Mouse (Mus musculus) liver, embryonic 13.5 days (tissue): ENCODE results near the gene Actl11. TPM values are rescaled to one million over a fixed set of nuclear protein-coding genes. Genes with fewer than 3 reads are reported as not detected.

Source experiments
- ATAC-seq: fragments of 200-750 bp; cut with Nextera tagmentation; 2 replicates; pipeline ENCODE4 v1.8.0; 2017; ENCODE audit warnings: low read depth, mild to moderate bottlenecking, moderate number of reproducible peaks, moderate library complexity
- DNase-seq: peaks from one replicate; pipeline ENCODE4 v3.0.0; 2022
- H3K27ac ChIP-seq: fragments of 300-500 bp; sonication (generic); 2 replicates; pipeline ENCODE4 v1.5.1; 2015; ENCODE audit warnings: moderate library complexity, mild to moderate bottlenecking, inconsistent platforms
- H3K27me3 ChIP-seq: fragments of 300-500 bp; sonication (generic); 2 replicates; pipeline ENCODE4 v1.6.1; 2015; ENCODE audit warnings: mild to moderate bottlenecking, inconsistent platforms
- H3K36me3 ChIP-seq: fragments of 300-500 bp; sonication (generic); 2 replicates; pipeline ENCODE4 v1.6.1; 2015; ENCODE audit warnings: mild to moderate bottlenecking, inconsistent platforms
- H3K4me1 ChIP-seq: fragments of 300-500 bp; sonication (generic); replicated peaks from 2 replicates; pipeline ENCODE4 v1.6.1; 2015; ENCODE audit warnings: inconsistent platforms
- H3K4me2 ChIP-seq: fragments of 300-500 bp; sonication (generic); 2 replicates; pipeline ENCODE4 v1.6.1; 2015; ENCODE audit warnings: inconsistent platforms, mild to moderate bottlenecking, moderate library complexity
- H3K4me3 ChIP-seq: fragments of 300-500 bp; sonication (generic); replicated peaks from 2 replicates; pipeline ENCODE4 v1.5.1; 2015; ENCODE audit warnings: mild to moderate bottlenecking, inconsistent platforms
- H3K9ac ChIP-seq: fragments of 300-500 bp; sonication (generic); 2 replicates; pipeline ENCODE4 v1.6.1; 2015; ENCODE audit warnings: mild to moderate bottlenecking, inconsistent platforms
- H3K9me3 ChIP-seq: fragments of 300-500 bp; sonication (generic); replicated peaks from 2 replicates; pipeline ENCODE4 v1.6.1; 2016; ENCODE audit warnings: inconsistent platforms
- WGBS: fragments of 180-500 bp; shearing (Covaris S2); methylation state at CpG from one replicate; pipeline ENCODE4 v1.1.7; 2015; ENCODE audit not compliant: insufficient replicate concordance; 5-methylcytosine and 5-hydroxymethylcytosine counted together
- polyA plus RNA-seq: library from polyadenylated mRNA; unstranded; fragments of >200 nt; fragmentation: Nextera tagmentation; extraction: Ambion mirVana; gene quantifications from 2 replicates; pipeline ENCODE4 v1.2.1, GENCODE M21; 2015

Actl11 gene
- polyA plus RNA-seq, 1 experiment from 2014 or later: not detected

DNA sequence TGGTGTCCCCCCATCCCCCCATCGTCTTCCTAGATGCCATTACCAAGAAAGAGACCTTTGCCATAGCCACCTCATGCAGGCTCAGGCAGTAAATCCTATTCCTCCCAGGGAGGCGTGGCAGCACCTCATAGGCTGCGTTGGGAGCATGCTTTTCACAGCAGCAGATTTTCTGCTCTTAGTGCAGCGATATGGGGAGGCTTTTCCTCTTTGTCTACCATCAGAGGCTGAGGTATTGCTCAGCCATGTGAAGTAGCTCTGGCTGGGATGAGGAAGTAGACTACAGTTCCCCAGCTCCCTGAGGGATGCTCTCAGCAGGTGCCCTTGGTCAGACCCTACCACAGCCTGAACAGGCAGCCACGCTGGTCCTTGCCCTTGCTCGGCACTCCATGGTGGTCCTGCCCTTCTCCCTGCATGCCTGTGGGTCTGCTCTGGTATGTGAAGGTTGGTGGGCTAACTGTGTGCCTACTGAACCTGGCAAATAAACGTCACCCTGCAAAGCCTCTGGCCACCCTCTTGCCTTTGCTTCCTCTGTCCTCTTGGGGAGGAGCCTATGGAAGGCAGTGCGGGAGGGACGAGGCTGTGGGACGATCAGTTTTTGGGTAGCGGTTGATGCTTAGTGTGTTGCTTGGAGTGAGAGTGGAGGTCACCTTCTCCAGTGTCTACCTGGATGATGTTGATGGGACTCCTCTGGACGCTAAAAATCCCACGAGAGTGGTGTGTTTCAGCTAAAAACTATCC is 21.1 kb downstream of the Actl11 start:
- Histone ChIP-seq H3K9ac (no peak overlapping the region), H3K36me3 (0 out of 2 replicates have a peak, but pooled peaks cover 2% of the 10 kb centered on the region), H3K4me3 (no peak overlapping the region), H3K4me2 (no peak overlapping the region), H3K27ac (no peak overlapping the region), H3K4me1 (peaks cover 26% of the 10 kb centered on the region), H3K9me3 (no peaks in the 10 kb centered on the region), H3K27me3 (peaks cover 4% of the 10 kb centered on the region; the same call in 1 of the 2 replicates)
- DNase-seq: no peak
- ATAC-seq: no peak
- WGBS: 69% methylated on average over 13 of the region's 13 CpGs

DNA sequence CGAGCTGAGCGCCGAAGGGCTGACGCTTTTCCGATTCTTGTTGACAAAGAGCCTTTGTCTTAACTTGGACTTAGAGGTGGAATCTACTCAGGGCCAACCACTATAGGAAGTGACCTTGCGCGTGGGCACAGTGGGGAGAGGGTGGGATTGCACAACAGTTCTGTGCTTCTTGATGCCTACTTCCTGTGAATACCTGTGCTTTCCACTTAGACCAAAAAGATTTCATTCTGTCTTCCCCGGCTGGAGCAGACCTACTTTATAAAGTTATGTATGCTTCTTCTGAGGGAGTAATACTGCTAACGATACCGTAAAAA is 21.6 kb downstream of the Actl11 start, which contains the start of gene Traip:
TSS of gene Traip (plus strand) at position 215 of the 314 bp plus-strand sequence.
- Histone ChIP-seq H3K9ac (peak within 1 kb of the TSS; percentile 81), H3K27me3 (peaks cover 4% of the 10 kb centered on the region; the same call in 1 of the 2 replicates), H3K27ac (peak within 1 kb of the TSS; percentile 73), H3K4me1 (peaks cover 26% of the 10 kb centered on the region), H3K4me2 (peak within 1 kb of the TSS; percentile 84), H3K4me3 (peak within 1 kb of the TSS; percentile 86), H3K36me3 (0 out of 2 replicates have a peak, but pooled peaks cover 6% of the 10 kb centered on the region), H3K9me3 (no peaks in the 10 kb centered on the region)
- 78% methylated on average over 10 of the region's 10 CpGs for WGBS
- DNase-seq (no peak), ATAC-seq (no peak)

DNA sequence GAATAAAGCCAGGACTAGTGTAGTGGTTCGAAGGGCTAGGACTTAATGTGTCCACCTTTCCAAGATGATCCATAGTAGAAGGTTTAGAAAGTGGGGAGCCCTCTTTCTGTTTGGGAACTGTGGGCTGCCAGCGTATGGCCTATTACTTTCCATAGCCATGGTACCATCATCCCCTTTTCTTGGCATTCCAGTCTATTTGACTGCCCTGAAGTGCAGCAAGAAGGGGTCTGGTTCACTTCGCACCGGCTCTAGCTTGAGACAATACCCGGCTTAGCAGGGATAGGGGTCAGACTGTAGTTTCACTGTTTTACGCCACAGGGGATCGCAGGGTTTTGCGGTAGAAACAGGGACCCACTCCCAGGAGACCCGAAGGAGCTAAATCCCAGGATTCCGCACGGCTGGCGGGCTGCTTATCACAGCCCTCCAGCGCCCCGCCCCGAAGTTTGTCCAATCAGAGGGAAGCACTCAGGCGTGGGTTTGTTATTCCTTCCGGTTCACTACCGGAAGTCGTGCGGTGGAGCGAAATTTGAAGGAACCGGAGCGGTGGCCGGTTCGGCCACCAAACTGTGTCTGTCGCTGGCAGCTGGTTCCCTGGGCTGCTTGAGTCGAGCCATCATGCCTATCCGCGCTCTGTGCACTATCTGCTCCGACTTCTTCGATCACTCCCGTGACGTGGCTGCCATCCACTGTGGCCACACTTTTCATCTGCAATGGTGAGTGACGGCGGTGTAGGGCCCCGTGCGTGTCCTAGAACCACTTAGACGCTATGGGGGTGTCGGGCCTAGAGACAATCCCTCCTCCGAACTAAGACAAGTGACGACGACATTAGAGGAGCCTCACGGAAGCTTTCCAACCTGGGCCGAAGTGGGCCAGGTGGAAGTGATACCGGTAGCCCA is 22.4 kb downstream of the Actl11 start:
- DNase-seq (peak; percentile 86), ATAC-seq (peak; percentile 90)
- Histone ChIP-seq H3K9ac (peak overlapping the region; percentile 81), H3K36me3 (peaks cover 9% of the 10 kb centered on the region; the same call in 1 of the 2 replicates), H3K27ac (peak overlapping the region; percentile 73), H3K27me3 (no peaks in the 10 kb centered on the region), H3K4me2 (peak overlapping the region; percentile 84), H3K9me3 (no peaks in the 10 kb centered on the region), H3K4me3 (peak overlapping the region; percentile 86), H3K4me1 (peaks cover 26% of the 10 kb centered on the region)
- 13% methylated on average over 45 of the region's 45 CpGs for WGBS

DNA sequence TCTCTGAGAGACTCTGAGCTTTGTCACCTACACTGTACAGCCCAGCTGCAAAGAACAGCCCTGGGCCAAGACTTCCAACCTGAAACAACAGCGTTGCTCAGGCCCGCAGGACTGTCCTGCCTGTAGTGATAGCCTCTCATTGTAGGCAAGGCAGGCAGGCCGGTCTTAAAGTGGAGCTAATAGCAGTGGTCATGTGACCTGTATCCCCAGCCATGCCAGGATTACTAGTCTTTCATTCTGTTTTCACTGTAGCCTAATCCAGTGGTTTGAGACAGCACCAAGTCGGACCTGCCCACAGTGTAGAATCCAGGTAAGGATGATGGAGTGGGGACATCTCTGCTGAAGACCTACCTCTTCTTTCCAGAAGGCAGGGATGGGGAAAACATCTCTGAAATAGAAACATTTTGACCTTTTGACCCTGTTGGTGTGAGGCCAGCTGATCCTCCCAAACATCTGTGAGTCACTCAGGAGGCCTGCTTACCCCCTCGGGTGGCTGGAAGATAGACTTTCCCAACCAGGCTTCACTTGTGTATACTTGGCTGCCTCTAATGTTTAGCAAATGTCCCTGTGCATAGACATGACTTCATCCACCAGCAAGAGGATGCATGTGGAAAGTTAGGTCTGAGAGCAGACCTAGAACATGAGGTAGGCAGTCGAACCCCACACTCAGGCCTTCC is 27.5 kb downstream of the Actl11 start:
- DNase-seq (no peak), ATAC-seq (no peak)
- WGBS: 82% methylated on average over 6 of the region's 6 CpGs
- Histone ChIP-seq H3K4me2 (no peak overlapping the region), H3K36me3 (peaks cover 59% of the 10 kb centered on the region), H3K27me3 (no peaks in the 10 kb centered on the region), H3K4me1 (peaks cover 18% of the 10 kb centered on the region), H3K9me3 (no peaks in the 10 kb centered on the region), H3K4me3 (no peak overlapping the region), H3K9ac (no peak overlapping the region), H3K27ac (no peak overlapping the region)

DNA sequence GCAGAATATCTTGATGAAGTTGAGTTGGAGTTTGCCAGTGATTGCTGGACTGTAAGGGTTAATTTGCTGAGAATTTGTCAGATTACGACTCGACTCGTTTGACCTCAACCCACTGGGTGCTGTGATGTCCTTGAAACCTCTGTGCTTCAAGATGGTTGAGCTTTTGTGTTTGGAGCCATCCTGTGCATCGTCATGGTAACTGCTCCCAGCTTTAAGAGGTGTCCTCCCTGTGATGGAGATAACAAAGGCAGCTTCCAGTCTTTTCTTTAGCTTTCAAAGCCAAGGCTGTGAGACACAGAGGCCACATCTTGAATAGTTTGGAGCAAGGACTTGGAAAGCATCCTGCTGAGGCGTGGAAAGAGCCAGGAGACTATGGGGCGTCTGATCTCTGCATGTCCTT is 28.9 kb downstream of the Actl11 start:
- H3K4me2 ChIP-seq: no peak overlapping the region
- ATAC-seq (no peak), DNase-seq (no peak)
- no peaks in the 10 kb centered on the region for H3K27me3 ChIP-seq
- H3K36me3 ChIP-seq: peaks cover 73% of the 10 kb centered on the region
- no peak overlapping the region for H3K4me3 ChIP-seq
- 61% methylated on average over 6 of the region's 6 CpGs for WGBS
- no peak overlapping the region for H3K27ac ChIP-seq
- H3K9me3 ChIP-seq: no peaks in the 10 kb centered on the region
- H3K9ac ChIP-seq: no peak overlapping the region
- peaks cover 16% of the 10 kb centered on the region for H3K4me1 ChIP-seq

DNA sequence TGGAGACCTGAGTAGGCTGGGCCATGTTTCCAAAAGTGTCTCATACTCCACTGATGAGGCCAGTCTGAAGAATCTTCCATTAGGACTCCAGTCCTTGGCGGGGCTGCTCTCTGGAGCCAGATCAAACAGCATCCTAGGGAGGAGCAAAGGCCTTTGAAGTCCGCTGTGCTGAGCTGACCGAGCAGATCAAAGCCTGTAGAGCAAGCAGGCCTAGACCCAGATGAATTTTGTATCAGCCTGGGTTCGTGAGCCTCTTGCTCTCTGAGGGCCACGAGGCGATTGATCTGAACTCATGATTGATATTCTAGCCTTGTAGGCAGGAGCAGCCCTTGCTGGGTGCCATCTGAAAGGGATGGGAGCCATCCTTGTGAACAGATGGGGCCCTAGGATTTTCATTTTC is 31.6 kb downstream of the Actl11 start:
- Histone ChIP-seq H3K4me2 (no peak overlapping the region), H3K27me3 (no peaks in the 10 kb centered on the region), H3K4me3 (no peak overlapping the region), H3K4me1 (peaks cover 11% of the 10 kb centered on the region), H3K36me3 (peaks cover 91% of the 10 kb centered on the region), H3K27ac (no peak overlapping the region), H3K9ac (no peak overlapping the region), H3K9me3 (no peaks in the 10 kb centered on the region)
- no peak for DNase-seq
- WGBS: 76% methylated on average over 6 of the region's 6 CpGs
- ATAC-seq: no peak

DNA sequence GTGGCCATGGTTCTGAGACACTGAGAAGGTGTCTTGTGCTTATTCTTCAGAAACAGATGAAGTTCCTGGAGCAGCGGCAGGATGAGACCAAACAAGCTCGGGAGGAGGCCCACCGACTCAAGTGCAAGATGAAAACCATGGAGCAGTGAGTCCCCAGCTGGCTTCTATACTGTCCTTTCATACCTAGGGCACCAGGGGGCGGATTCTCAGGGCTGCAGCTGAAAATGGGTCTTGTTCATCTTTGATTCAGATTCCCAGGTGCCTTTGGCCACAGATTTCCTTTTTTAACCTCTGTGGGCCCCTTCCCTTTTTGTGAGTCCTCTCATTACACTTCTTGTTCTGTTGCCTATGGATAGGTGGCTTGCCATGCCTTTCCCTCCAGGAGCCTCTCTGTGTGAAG is 32.7 kb downstream of the Actl11 start:
- Histone ChIP-seq H3K4me2 (no peak overlapping the region), H3K4me3 (no peak overlapping the region), H3K4me1 (peaks cover 15% of the 10 kb centered on the region), H3K27me3 (no peaks in the 10 kb centered on the region), H3K36me3 (peaks cover 96% of the 10 kb centered on the region), H3K9ac (no peak overlapping the region), H3K27ac (no peak overlapping the region), H3K9me3 (no peaks in the 10 kb centered on the region)
- no peak for DNase-seq
- ATAC-seq: no peak
- 62% methylated on average over 4 of the region's 4 CpGs for WGBS

DNA sequence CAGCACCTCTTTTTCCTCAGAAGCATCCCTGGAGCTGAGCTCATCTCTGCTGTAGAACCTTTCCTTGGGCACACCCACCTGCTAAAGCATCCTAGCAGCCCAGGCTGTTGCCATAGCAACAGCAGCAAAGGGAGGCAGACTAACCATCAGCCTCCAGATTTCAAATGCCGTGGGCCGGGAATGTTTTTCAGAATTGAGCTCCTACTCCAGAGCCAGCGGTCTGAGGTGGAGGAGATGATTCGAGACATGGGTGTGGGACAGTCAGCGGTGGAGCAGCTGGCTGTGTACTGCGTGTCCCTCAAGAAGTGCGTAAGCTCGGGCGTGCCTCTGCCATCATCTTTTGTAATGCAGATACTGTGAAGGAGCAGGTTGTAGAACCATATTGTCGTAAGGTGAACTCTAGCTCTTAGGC is 33.1 kb downstream of the Actl11 start:
- no peak overlapping the region for H3K4me2 ChIP-seq
- H3K9ac ChIP-seq: no peak overlapping the region
- no peaks in the 10 kb centered on the region for H3K27me3 ChIP-seq
- ATAC-seq (no peak), DNase-seq (no peak)
- 89% methylated on average over 10 of the region's 10 CpGs for WGBS
- H3K4me1 ChIP-seq: peaks cover 17% of the 10 kb centered on the region
- H3K4me3 ChIP-seq: no peak overlapping the region
- peaks cover 94% of the 10 kb centered on the region for H3K36me3 ChIP-seq
- H3K9me3 ChIP-seq: no peaks in the 10 kb centered on the region
- H3K27ac ChIP-seq: 0 out of 2 replicates have a peak overlapping the region, but pooled peaks have one; percentile 25

DNA sequence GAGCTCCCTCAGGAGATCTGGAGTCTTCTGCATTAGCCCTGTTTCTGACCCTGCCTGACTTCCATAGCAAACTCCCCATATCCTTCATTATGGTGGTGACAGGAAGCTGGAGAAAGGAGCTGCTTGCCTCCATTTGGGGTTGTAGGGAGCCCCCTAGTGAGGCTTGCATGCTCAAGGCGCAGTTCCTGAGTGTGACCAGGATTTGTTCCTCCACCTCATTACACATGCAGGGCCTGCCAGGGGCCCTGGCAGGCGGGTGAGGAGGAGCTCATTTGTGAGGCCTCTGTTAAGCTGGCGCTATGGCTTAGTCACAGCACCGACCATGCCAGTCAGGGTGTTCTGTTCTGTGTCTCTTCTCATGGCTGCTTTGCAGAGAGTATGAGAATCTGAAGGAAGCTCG is 33.6 kb downstream of the Actl11 start:
- H3K27ac ChIP-seq: peak overlapping the region; percentile 25; the same call in 1 of the 2 replicates
- H3K4me1 ChIP-seq: peaks cover 17% of the 10 kb centered on the region
- H3K4me2 ChIP-seq: no peak overlapping the region
- no peaks in the 10 kb centered on the region for H3K27me3 ChIP-seq
- WGBS: 68% methylated on average over 5 of the region's 5 CpGs
- H3K9me3 ChIP-seq: no peaks in the 10 kb centered on the region
- DNase-seq (no peak), ATAC-seq (no peak)
- peaks cover 89% of the 10 kb centered on the region for H3K36me3 ChIP-seq
- no peak overlapping the region for H3K9ac ChIP-seq
- H3K4me3 ChIP-seq: no peak overlapping the region

DNA sequence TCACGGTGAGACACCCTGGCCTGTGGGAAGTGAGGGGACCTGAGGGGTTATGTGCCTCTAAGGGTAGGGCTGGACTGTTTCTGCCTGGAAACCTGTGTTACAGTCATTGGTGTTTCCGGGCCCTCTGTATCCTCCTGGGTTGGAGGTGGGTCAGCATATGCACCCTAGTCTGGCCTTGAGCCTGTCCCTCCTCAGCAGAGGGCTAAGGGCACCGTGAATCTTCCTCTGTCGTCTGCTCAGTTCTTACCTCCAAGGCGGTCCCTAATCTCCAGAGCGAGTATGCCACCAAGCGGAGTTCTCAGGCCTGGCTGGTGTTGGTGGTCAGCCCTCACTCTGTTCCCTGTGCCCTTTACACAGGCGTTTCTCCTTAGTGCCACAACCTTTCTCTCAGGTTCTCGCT is 34.6 kb downstream of the Actl11 start:
- 86% methylated on average over 9 of the region's 9 CpGs for WGBS
- peaks cover 84% of the 10 kb centered on the region for H3K36me3 ChIP-seq
- peaks cover 22% of the 10 kb centered on the region for H3K4me1 ChIP-seq
- ATAC-seq (no peak), DNase-seq (no peak)
- no peak overlapping the region for H3K4me2 ChIP-seq
- no peaks in the 10 kb centered on the region for H3K9me3 ChIP-seq
- no peak overlapping the region; the same call in 1 of the 2 replicates for H3K27ac ChIP-seq
- no peak overlapping the region for H3K4me3 ChIP-seq
- H3K27me3 ChIP-seq: no peaks in the 10 kb centered on the region
- H3K9ac ChIP-seq: no peak overlapping the region

DNA sequence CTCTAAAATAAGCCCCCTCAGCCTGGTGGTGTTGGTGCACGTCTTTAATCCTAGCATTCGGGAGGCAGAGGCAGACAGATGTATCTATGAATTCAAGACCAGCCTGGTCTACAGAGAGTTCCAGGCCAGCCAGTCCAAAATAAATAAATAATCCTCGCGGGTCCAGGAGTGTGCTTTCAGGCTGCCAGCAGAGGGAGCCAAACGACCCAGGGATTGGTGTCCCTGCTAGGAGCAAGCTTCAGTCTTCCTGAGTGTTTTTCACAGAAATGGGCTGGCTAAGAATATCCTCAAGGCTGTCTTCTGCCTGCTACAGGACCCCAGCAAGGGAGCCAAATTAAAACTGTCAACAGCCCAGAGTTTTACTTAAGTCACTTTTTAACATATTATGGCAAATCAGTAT is 35.4 kb downstream of the Actl11 start:
- WGBS: 9% methylated on average over 5 of the region's 5 CpGs
- Histone ChIP-seq H3K9ac (peak overlapping the region; percentile 28; the same call in 1 of the 2 replicates), H3K27me3 (no peaks in the 10 kb centered on the region), H3K27ac (peak overlapping the region; percentile 71), H3K4me3 (no peak overlapping the region), H3K9me3 (no peaks in the 10 kb centered on the region), H3K36me3 (peaks cover 83% of the 10 kb centered on the region), H3K4me2 (no peak overlapping the region), H3K4me1 (peaks cover 22% of the 10 kb centered on the region)
- ATAC-seq (peak; percentile 66), DNase-seq (peak; percentile 61)
